Mouse (Mus musculus): ENCODE results near the gene Lrrc1. TPM values are rescaled to one million over a fixed set of nuclear protein-coding genes. Genes with fewer than 3 reads are reported as not detected.

Gene Lrrc1
- polyA plus RNA-seq, 1 experiment from 2014 or later, result 15.5 TPM

- TF ChIP-seq CTCF (IDR thresholded peaks at IDR 0.05), result peak; percentile 42
- TF ChIP-seq EP300 (IDR thresholded peaks at IDR 0.05), result no peak
- H3K4me1 ChIP-seq (ENCODE audit: insufficient read depth, low read depth, low read length), result no peaks in the 10 kb centered on the region
- no peak overlapping the region for H3K4me2 ChIP-seq (replicated peaks; ENCODE audit: low read depth, low read length)
- no peak overlapping the region for H3K9ac ChIP-seq (replicated peaks; ENCODE audit: low read depth)
- DNase-seq (ENCODE audit: low spot score) (no peak), ATAC-seq (no peak)
- H3K27ac ChIP-seq (ENCODE audit: low read length), result no peak overlapping the region
- no peaks in the 10 kb centered on the region for H3K36me3 ChIP-seq (ENCODE audit: insufficient read depth, low read length)
- WGBS, result 65% methylated on average over 7 of the region's 7 CpGs
- no peaks in the 10 kb centered on the region for H3K9me3 ChIP-seq (ENCODE audit: low read length)
- H3K4me3 ChIP-seq (ENCODE audit: low read depth, low read length), result no peak overlapping the region
- no peaks in the 10 kb centered on the region for H3K27me3 ChIP-seq (replicated peaks; ENCODE audit: insufficient read depth, low read length)
Measured at GRCm38 (mm10) chr9:77551036-77551512, 6.4 kb upstream of the Lrrc1 start.

GRCm38 (mm10) chr9:77546010-77546409 is 1.3 kb upstream of the Lrrc1 start:
- Histone ChIP-seq H3K9ac (replicated peaks; ENCODE audit: low read depth) (no peak overlapping the region), H3K27me3 (replicated peaks; ENCODE audit: insufficient read depth, low read length) (no peaks in the 10 kb centered on the region), H3K4me3 (ENCODE audit: low read depth, low read length) (no peak overlapping the region), H3K4me1 (ENCODE audit: insufficient read depth, low read depth, low read length) (peaks cover 6% of the 10 kb centered on the region; the same call in 1 of the 2 replicates), H3K4me2 (replicated peaks; ENCODE audit: low read depth, low read length) (no peak overlapping the region), H3K27ac (ENCODE audit: low read length) (no peak overlapping the region), H3K9me3 (ENCODE audit: low read length) (no peaks in the 10 kb centered on the region), H3K36me3 (ENCODE audit: insufficient read depth, low read length) (no peaks in the 10 kb centered on the region)
- TF ChIP-seq CTCF (IDR thresholded peaks at IDR 0.05), result peak; percentile 63
- peak; percentile 81 for TF ChIP-seq EP300 (IDR thresholded peaks at IDR 0.05)
- 44% methylated on average over 3 of the region's 3 CpGs for WGBS
- DNase-seq (ENCODE audit: low spot score) (peak; percentile 84), ATAC-seq (peak; percentile 58)

DNA sequence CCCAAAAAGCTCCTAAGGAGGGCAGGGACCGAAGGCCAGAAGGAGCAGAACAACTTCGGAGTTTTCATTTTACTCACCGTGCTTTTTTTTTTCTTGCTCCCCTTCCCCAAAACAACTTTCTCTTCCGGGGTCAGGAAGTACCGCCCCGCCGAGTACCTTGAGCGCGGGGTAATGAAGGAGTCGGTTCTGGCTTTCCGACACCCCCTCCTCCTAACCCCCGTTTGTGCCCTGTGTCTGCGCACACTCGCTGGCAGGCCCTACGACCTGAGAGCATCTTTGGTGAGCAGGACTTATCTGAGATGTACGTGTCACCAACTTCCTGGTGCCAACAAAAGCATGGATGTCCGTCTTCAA is 375 bp upstream of the Lrrc1 start:
- Histone ChIP-seq H3K4me3 (ENCODE audit: low read depth, low read length) (peak overlapping the region; percentile 75), H3K4me2 (replicated peaks; ENCODE audit: low read depth, low read length) (peak overlapping the region; percentile 94), H3K9ac (replicated peaks; ENCODE audit: low read depth) (peak overlapping the region; percentile 26; the same call in 1 of the 2 replicates), H3K4me1 (ENCODE audit: insufficient read depth, low read depth, low read length) (peaks cover 6% of the 10 kb centered on the region; the same call in 1 of the 2 replicates), H3K27ac (ENCODE audit: low read length) (peak overlapping the region; percentile 23), H3K36me3 (ENCODE audit: insufficient read depth, low read length) (no peaks in the 10 kb centered on the region), H3K9me3 (ENCODE audit: low read length) (no peaks in the 10 kb centered on the region), H3K27me3 (replicated peaks; ENCODE audit: insufficient read depth, low read length) (no peaks in the 10 kb centered on the region)
- no peak for DNase-seq (ENCODE audit: low spot score)
- ATAC-seq, result no peak
- WGBS, result 0% methylated on average over 17 of the region's 17 CpGs
- no peak for TF ChIP-seq EP300 (IDR thresholded peaks at IDR 0.05)

- Histone ChIP-seq H3K27me3 (replicated peaks; ENCODE audit: insufficient read depth, low read length) (no peaks in the 10 kb centered on the region), H3K4me2 (replicated peaks; ENCODE audit: low read depth, low read length) (peak overlapping the region; percentile 94), H3K9me3 (ENCODE audit: low read length) (no peaks in the 10 kb centered on the region), H3K36me3 (ENCODE audit: insufficient read depth, low read length) (no peaks in the 10 kb centered on the region), H3K4me1 (ENCODE audit: insufficient read depth, low read depth, low read length) (peaks cover 6% of the 10 kb centered on the region; the same call in 1 of the 2 replicates), H3K9ac (replicated peaks; ENCODE audit: low read depth) (peak overlapping the region; percentile 54), H3K27ac (ENCODE audit: low read length) (peak overlapping the region; percentile 77), H3K4me3 (ENCODE audit: low read depth, low read length) (peak overlapping the region; percentile 75)
- WGBS, result 2% methylated on average over 40 of the region's 40 CpGs
- TF ChIP-seq EP300 (IDR thresholded peaks at IDR 0.05), result no peak
- TF ChIP-seq CTCF (IDR thresholded peaks at IDR 0.05), result peak; percentile 49
- ATAC-seq (peak; percentile 37), DNase-seq (ENCODE audit: low spot score) (peak; percentile 61)
Measured at GRCm38 (mm10) chr9:77543351-77544321, 1.0 kb downstream of the Lrrc1 start.

DNA sequence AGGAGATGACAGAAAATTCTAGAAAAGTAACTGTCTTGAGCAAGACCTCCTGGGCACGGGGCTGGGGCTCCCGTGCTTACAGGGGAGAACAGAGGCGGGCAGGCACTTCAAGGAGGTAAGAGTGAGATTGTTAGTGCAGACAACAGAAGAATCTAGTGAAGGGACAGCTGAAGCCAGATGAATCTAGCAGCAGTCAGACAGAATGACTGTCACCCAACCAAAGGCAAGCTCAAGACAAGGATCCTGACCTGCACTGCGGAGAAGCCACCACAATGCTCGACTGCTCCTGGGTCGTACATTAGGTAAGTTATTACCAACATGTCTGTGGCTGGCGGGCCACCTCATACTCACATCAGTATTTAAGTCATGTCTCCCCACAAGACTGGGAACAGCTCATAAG is 3.1 kb downstream of the Lrrc1 start:
- no peak overlapping the region for H3K9ac ChIP-seq (replicated peaks; ENCODE audit: low read depth)
- no peak overlapping the region for H3K4me3 ChIP-seq (ENCODE audit: low read depth, low read length)
- TF ChIP-seq CTCF (IDR thresholded peaks at IDR 0.05) (no peak), EP300 (IDR thresholded peaks at IDR 0.05) (no peak)
- no peak for DNase-seq (ENCODE audit: low spot score)
- ATAC-seq, result no peak
- no peaks in the 10 kb centered on the region for H3K27me3 ChIP-seq (replicated peaks; ENCODE audit: insufficient read depth, low read length)
- no peaks in the 10 kb centered on the region for H3K36me3 ChIP-seq (ENCODE audit: insufficient read depth, low read length)
- H3K4me1 ChIP-seq (ENCODE audit: insufficient read depth, low read depth, low read length), result peaks cover 11% of the 10 kb centered on the region; the same call in 1 of the 2 replicates
- H3K27ac ChIP-seq (ENCODE audit: low read length), result no peak overlapping the region
- no peaks in the 10 kb centered on the region for H3K9me3 ChIP-seq (ENCODE audit: low read length)
- WGBS, result 85% methylated on average over 7 of the region's 7 CpGs
- no peak overlapping the region for H3K4me2 ChIP-seq (replicated peaks; ENCODE audit: low read depth, low read length)

DNA sequence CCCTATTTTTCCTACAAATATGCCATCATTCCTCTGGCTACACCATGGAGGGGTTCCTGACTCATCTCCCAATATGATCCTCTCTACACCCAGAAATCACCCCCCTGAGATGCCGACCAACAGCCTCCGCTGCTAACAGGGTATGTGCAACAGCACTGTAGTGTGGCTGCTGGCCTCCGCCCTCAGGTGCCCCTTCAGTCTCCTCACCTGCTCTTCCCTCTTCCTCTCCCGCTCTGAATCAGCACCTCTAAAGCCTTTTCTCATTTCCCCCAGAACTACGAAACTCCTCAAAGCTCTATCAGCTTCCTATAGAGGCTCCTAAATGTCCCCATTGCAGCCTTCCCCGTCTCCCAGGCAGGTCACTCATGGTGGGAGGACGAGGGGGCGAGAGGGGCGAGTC is 5.4 kb downstream of the Lrrc1 start:
- no peak for TF ChIP-seq CTCF (IDR thresholded peaks at IDR 0.05)
- no peak for TF ChIP-seq EP300 (IDR thresholded peaks at IDR 0.05)
- ATAC-seq (no peak), DNase-seq (ENCODE audit: low spot score) (no peak)
- Histone ChIP-seq H3K4me1 (ENCODE audit: insufficient read depth, low read depth, low read length) (peaks cover 18% of the 10 kb centered on the region; the same call in 1 of the 2 replicates), H3K9ac (replicated peaks; ENCODE audit: low read depth) (no peak overlapping the region), H3K36me3 (ENCODE audit: insufficient read depth, low read length) (no peaks in the 10 kb centered on the region), H3K4me2 (replicated peaks; ENCODE audit: low read depth, low read length) (no peak overlapping the region), H3K9me3 (ENCODE audit: low read length) (no peaks in the 10 kb centered on the region), H3K27me3 (replicated peaks; ENCODE audit: insufficient read depth, low read length) (no peaks in the 10 kb centered on the region), H3K4me3 (ENCODE audit: low read depth, low read length) (no peak overlapping the region), H3K27ac (ENCODE audit: low read length) (no peak overlapping the region)
- 90% methylated on average over 9 of the region's 9 CpGs for WGBS

Data from lung, postnatal 0 days (tissue).